Mouse (Mus musculus) liver, embryonic 12.5 days (tissue): ENCODE data around the gene Naa20. TPM values are rescaled to one million over a fixed set of nuclear protein-coding genes. Genes with fewer than 3 reads are reported as not detected.

Source experiments
- ATAC-seq: fragments of 200-750 bp; cut with Nextera tagmentation; 2 replicates; pipeline ENCODE4 v1.8.0; 2017; ENCODE audit warnings: moderate number of reproducible peaks, mild to moderate bottlenecking, moderate library complexity
- H3K27ac ChIP-seq: fragments of 300-500 bp; sonication (generic); 2 replicates; pipeline ENCODE4 v1.5.1; 2016; ENCODE audit warnings: mild to moderate bottlenecking
- H3K27me3 ChIP-seq: fragments of 300-500 bp; sonication (generic); replicated peaks from 2 replicates; pipeline ENCODE4 v1.6.1; 2016; ENCODE audit warnings: mild to moderate bottlenecking, moderate library complexity
- H3K36me3 ChIP-seq: fragments of 300-500 bp; sonication (generic); 2 replicates; pipeline ENCODE4 v1.6.1; 2016; ENCODE audit warnings: mild to moderate bottlenecking, moderate library complexity
- H3K4me1 ChIP-seq: fragments of 300-500 bp; sonication (generic); 2 replicates; pipeline ENCODE4 v1.6.1; 2016
- H3K4me2 ChIP-seq: fragments of 300-500 bp; sonication (generic); 2 replicates; pipeline ENCODE4 v1.6.1; 2016; ENCODE audit warnings: mild to moderate bottlenecking, moderate library complexity
- H3K4me3 ChIP-seq: fragments of 300-500 bp; sonication (generic); 2 replicates; pipeline ENCODE4 v1.5.1; 2016; ENCODE audit warnings: mild to moderate bottlenecking, moderate library complexity
- H3K9ac ChIP-seq: fragments of 300-500 bp; sonication (generic); 2 replicates; pipeline ENCODE4 v1.6.1; 2016; ENCODE audit warnings: mild to moderate bottlenecking, moderate library complexity
- H3K9me3 ChIP-seq: fragments of 300-500 bp; sonication (generic); replicated peaks from 2 replicates; pipeline ENCODE4 v1.6.1; 2016; ENCODE audit warnings: mild to moderate bottlenecking, moderate library complexity
- WGBS: fragments of 180-500 bp; shearing (Covaris S2); methylation state at CpG from one replicate; pipeline ENCODE4 v1.1.7; 2016; ENCODE audit not compliant: insufficient replicate concordance; 5-methylcytosine and 5-hydroxymethylcytosine counted together
- polyA plus RNA-seq: library from polyadenylated mRNA; unstranded; fragments of >200 nt; fragmentation: Nextera tagmentation; extraction: Ambion mirVana; gene quantifications from 2 replicates; pipeline ENCODE4 v1.2.1, GENCODE M21; 2016

Gene Naa20
- 85.9 and 92.8 TPM in 2 replicates for polyA plus RNA-seq

DNA sequence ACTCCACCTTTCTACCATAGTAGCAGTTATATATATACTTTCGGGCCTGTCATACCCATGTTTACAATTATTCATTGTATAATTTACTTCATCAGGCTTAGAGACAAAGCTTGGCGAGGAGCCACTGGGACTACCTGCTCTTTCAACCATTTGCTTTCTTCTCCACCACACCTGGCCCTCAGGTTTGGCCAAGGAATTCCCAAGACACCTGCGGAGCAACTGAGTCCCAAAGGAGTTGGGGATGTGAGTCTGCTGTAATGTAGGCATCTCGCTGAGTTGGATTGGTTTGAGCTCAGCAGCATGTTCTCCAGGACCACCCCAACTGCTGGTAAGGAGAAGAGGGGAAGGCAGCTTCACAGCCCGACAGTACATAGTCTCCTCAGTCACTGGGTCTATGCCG, at the start of gene Naa20:
Naa20 (plus strand) TSS at position 239 of the 400 bp plus-strand sequence.
- H3K4me1 ChIP-seq: peaks cover 20% of the 10 kb centered on the region
- H3K4me3 ChIP-seq: peak within 1 kb of the TSS; percentile 92
- no peak for ATAC-seq
- H3K9me3 ChIP-seq: no peaks in the 10 kb centered on the region
- H3K9ac ChIP-seq: peak within 1 kb of the TSS; percentile 92
- no peaks in the 10 kb centered on the region for H3K27me3 ChIP-seq
- WGBS: 69% methylated on average over 6 of the region's 6 CpGs
- peak within 1 kb of the TSS; percentile 76 for H3K4me2 ChIP-seq
- H3K27ac ChIP-seq: no peak within 1 kb of the TSS
- H3K36me3 ChIP-seq: peaks cover 7% of the 10 kb centered on the region

- Histone ChIP-seq H3K27ac (no peak overlapping the region), H3K4me1 (peaks cover 7% of the 10 kb centered on the region; the same call in 1 of the 2 replicates), H3K4me2 (no peak overlapping the region), H3K4me3 (no peak overlapping the region), H3K27me3 (peaks cover 8% of the 10 kb centered on the region; the same call in 1 of the 2 replicates), H3K36me3 (no peaks in the 10 kb centered on the region), H3K9ac (no peak overlapping the region), H3K9me3 (no peaks in the 10 kb centered on the region)
- 74% methylated on average over 9 of the region's 9 CpGs for WGBS
- ATAC-seq: no peak
These were observed 46.1 kb upstream of the Naa20 start for GRCm38 (mm10) chr2:145855831-145856230.

DNA sequence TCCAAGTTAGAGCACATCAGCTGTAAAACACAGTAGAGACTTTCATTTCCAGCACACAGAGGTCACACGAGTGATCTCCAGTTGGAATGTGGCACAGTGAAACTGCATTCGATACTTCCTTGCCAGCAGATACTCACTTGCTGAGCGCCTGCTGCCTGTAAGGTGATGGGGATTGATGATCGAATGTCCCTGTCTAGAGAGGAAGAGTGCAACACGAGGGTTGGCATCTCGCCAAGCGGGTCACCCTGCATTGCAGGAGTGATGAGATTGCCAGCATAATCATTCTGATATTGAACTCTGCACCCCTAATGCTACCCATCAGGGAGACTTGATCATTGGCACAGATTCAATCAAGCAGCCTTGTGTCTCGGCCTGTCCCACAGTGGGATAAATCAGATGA, 44.0 kb upstream of the Naa20 start:
- H3K4me2 ChIP-seq: no peak overlapping the region
- no peak for ATAC-seq
- H3K27ac ChIP-seq: no peak overlapping the region
- H3K9me3 ChIP-seq: no peaks in the 10 kb centered on the region
- H3K4me1 ChIP-seq: peaks cover 7% of the 10 kb centered on the region; the same call in 1 of the 2 replicates
- no peak overlapping the region for H3K4me3 ChIP-seq
- 71% methylated on average over 8 of the region's 8 CpGs for WGBS
- peaks cover 12% of the 10 kb centered on the region; the same call in 1 of the 2 replicates for H3K27me3 ChIP-seq
- no peaks in the 10 kb centered on the region for H3K36me3 ChIP-seq
- no peak overlapping the region for H3K9ac ChIP-seq

- peak overlapping the region; percentile 51; the same call in 1 of the 2 replicates for H3K27ac ChIP-seq
- peaks cover 7% of the 10 kb centered on the region; the same call in 1 of the 2 replicates for H3K4me1 ChIP-seq
- peak overlapping the region; percentile 50; the same call in 1 of the 2 replicates for H3K4me2 ChIP-seq
- WGBS: 37% methylated on average over 7 of the region's 7 CpGs
- no peak overlapping the region for H3K9ac ChIP-seq
- no peaks in the 10 kb centered on the region for H3K9me3 ChIP-seq
- no peaks in the 10 kb centered on the region for H3K36me3 ChIP-seq
- H3K27me3 ChIP-seq: peaks cover 12% of the 10 kb centered on the region; the same call in 1 of the 2 replicates
- no peak for ATAC-seq
- no peak overlapping the region for H3K4me3 ChIP-seq
These were observed 42.4 kb upstream of the Naa20 start for GRCm38 (mm10) chr2:145859442-145859931.

GRCm38 (mm10) chr2:145859932-145860801, 41.7 kb upstream of the Naa20 start:
- Histone ChIP-seq H3K36me3 (no peaks in the 10 kb centered on the region), H3K27ac (peak overlapping the region; percentile 51; the same call in 1 of the 2 replicates), H3K4me2 (peak overlapping the region; percentile 50), H3K9me3 (no peaks in the 10 kb centered on the region), H3K4me3 (peak overlapping the region; percentile 36), H3K27me3 (peaks cover 12% of the 10 kb centered on the region; the same call in 1 of the 2 replicates), H3K9ac (no peak overlapping the region), H3K4me1 (peaks cover 7% of the 10 kb centered on the region; the same call in 1 of the 2 replicates)
- 26% methylated on average over 40 of the region's 40 CpGs for WGBS
- ATAC-seq: peak; percentile 50; the same call in 1 of the 2 replicates

DNA sequence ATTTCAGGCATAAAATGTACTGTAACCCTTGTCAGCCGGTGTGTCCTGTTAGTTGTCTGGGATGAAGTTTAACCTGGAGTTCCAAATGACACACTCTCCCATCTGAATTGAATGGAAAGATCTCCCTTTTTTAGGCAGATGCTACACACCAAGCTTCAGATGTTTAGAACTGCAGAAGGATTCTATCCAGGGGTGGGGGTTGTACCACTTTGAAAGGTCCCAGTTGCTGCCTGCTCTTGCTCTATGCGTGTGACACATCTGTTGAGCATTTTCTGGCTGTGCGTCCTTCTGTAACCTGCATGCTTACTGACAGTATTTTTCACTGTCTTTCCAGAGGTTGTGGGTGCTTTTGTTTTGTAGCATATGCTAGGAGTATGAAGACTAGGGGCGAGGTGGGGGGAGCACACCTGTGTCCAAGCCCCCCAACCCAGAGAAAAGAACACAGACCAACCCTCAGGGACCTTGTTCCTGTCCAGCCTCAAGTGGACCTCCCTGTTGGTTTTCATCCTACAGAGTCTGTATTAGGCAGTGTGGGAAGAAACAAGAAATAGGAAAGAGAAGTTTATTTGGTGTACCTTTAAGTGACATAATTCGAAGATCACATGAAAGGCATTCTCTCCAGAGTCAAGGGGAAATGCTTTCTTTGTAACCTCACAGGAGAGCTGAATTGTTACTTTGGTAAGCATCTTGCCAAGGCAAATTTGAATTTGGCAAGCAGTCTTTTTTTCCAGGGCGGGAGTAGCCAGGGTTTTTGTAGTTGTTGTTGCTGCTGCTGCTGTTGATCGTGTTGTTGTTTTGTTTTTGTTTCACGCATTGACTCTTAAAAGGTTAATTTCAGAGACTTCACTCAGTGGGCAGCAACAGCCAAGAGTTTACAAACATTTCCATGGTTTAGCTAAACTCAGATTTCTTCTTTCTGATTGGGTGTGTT, 40.4 kb upstream of the Naa20 start:
- no peak for ATAC-seq
- Histone ChIP-seq H3K27me3 (peaks cover 12% of the 10 kb centered on the region; the same call in 1 of the 2 replicates), H3K9me3 (no peaks in the 10 kb centered on the region), H3K36me3 (no peaks in the 10 kb centered on the region), H3K4me2 (peak overlapping the region; percentile 50), H3K27ac (no peak overlapping the region), H3K4me3 (no peak overlapping the region), H3K9ac (no peak overlapping the region), H3K4me1 (peaks cover 7% of the 10 kb centered on the region; the same call in 1 of the 2 replicates)
- WGBS: 65% methylated on average over 8 of the region's 8 CpGs

DNA sequence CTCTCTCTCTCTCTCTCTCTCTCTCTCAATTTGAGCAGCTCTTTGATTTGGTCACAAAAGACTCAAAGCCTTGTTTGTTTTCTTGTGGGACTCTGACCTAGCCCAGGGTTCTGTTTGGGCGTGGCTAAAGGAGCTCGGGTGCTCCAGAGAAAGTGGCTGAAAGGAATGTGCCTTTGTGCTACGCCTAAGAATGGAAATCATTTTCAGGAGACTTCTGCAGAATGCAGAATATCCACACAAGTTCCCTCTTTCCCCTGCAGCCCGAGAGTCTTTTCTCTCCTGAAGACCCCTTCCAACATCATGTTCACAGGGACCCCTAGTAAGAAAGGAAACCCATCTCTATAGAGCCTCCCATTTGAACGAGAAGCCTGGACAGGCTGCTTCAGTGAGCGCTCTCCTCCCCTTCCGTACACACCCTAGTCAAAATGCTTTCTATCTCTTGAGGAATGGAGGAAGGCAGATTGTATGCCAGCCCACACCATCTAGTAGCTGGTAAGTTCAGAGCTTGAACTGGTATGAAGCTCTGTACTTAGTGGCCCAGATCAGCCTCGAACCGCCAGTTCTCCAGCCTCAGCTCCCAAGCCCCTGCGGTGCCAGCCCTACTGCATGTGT, 39.6 kb upstream of the Naa20 start:
- Histone ChIP-seq H3K27ac (no peak overlapping the region), H3K4me2 (no peak overlapping the region; the same call in 1 of the 2 replicates), H3K27me3 (peaks cover 12% of the 10 kb centered on the region; the same call in 1 of the 2 replicates), H3K9me3 (0 out of 2 replicates have a peak, but pooled peaks cover 2% of the 10 kb centered on the region), H3K9ac (no peak overlapping the region), H3K4me3 (no peak overlapping the region), H3K4me1 (peaks cover 7% of the 10 kb centered on the region; the same call in 1 of the 2 replicates), H3K36me3 (no peaks in the 10 kb centered on the region)
- 59% methylated on average over 10 of the region's 10 CpGs for WGBS
- ATAC-seq: no peak

DNA sequence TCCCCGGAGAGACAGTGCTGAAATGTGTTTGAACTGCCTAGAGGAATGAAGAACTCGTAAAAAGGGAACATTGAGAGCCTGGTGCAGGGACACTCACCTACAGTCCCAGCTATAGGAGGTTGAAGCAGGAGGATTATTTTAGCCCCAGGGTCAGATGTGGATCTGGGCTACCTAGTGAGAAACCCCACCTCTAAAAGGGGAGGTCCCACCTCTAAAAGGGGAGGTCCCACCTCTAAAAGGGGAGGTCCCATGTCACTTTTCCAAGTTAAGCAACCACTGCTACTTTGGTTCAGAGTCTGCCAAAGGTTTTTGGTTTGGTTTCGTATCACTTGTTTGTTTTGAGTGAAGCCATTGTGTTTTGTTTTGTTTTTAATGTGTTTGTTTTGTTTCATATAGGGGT, 36.6 kb upstream of the Naa20 start:
- WGBS: 68% methylated on average over 3 of the region's 3 CpGs
- H3K27ac ChIP-seq: no peak overlapping the region
- 0 out of 2 replicates have a peak, but pooled peaks cover 3% of the 10 kb centered on the region for H3K9me3 ChIP-seq
- no peak for ATAC-seq
- no peak overlapping the region for H3K9ac ChIP-seq
- H3K4me2 ChIP-seq: no peak overlapping the region
- H3K4me1 ChIP-seq: 0 out of 2 replicates have a peak, but pooled peaks cover 3% of the 10 kb centered on the region
- no peaks in the 10 kb centered on the region for H3K36me3 ChIP-seq
- H3K27me3 ChIP-seq: peaks cover 9% of the 10 kb centered on the region; the same call in 1 of the 2 replicates
- no peak overlapping the region for H3K4me3 ChIP-seq

GRCm38 (mm10) chr2:145866238-145866637, 35.7 kb upstream of the Naa20 start:
- H3K4me3 ChIP-seq: no peak overlapping the region
- no peaks in the 10 kb centered on the region for H3K36me3 ChIP-seq
- no peak overlapping the region for H3K9ac ChIP-seq
- 81% methylated on average over 3 of the region's 3 CpGs for WGBS
- H3K27me3 ChIP-seq: peaks cover under 1% of the 10 kb centered on the region; the same call in 1 of the 2 replicates
- no peak for ATAC-seq
- H3K9me3 ChIP-seq: 0 out of 2 replicates have a peak, but pooled peaks cover 3% of the 10 kb centered on the region
- no peak overlapping the region for H3K27ac ChIP-seq
- no peak overlapping the region for H3K4me2 ChIP-seq
- no peaks in the 10 kb centered on the region for H3K4me1 ChIP-seq

DNA sequence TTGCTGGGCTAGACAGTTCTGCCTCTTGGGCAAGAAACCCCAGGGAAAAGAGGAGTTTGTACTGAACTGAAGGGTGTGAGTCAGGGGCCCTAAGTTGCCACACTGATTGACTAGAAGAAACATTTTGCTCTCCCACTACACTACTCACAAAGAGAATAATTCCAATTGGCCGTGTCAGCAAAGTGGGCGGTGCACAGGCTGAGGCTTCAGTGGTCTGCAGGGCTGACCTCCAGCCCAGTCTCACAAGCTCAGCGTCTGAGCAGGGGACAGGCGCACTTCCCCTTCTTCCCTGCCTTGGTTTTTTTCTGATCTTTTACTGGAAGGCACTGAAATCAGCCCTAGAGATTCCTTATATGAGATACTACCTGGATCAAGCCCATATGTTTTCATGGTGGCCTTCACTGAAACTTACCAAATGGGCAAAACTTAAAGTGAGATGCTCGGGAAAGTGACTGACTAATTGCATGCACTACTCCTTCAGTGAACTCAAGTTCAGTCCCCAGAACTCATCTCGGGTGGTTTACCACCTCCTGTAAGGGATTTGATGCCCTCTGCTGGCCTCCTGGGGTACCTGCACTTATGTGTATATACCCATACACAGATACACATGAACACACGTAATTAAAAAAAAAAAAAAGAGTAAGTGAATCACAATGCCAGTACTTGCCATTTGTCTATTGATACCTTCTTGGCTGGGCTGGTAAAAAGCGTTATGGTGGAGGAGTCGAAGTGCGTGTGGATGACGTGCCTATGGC, 35.0 kb upstream of the Naa20 start:
- H3K4me3 ChIP-seq: no peak overlapping the region
- H3K36me3 ChIP-seq: no peaks in the 10 kb centered on the region
- 0 out of 2 replicates have a peak, but pooled peaks cover 3% of the 10 kb centered on the region for H3K9me3 ChIP-seq
- H3K4me1 ChIP-seq: no peaks in the 10 kb centered on the region
- H3K27me3 ChIP-seq: no peaks in the 10 kb centered on the region
- H3K4me2 ChIP-seq: no peak overlapping the region
- ATAC-seq: no peak
- WGBS: 73% methylated on average over 11 of the region's 11 CpGs
- no peak overlapping the region for H3K9ac ChIP-seq
- H3K27ac ChIP-seq: no peak overlapping the region
